Mouse (Mus musculus): ENCODE measurements around the gene Atp6v1e2. TPM values are rescaled to one million over a fixed set of nuclear protein-coding genes. Genes with fewer than 3 reads are reported as not detected.

The Atp6v1e2 gene
- polyA plus RNA-seq, 1 experiment: not detected

- no peak overlapping the region for H3K4me3 ChIP-seq (replicated peaks)
Observed at GRCm38 (mm10) chr17:86908316-86908715, 39.4 kb downstream of the Atp6v1e2 start.

GRCm38 (mm10) chr17:86907092-86907491 lies 40.6 kb downstream of the Atp6v1e2 start:
- Histone ChIP-seq H3K36me3 (replicated peaks; ENCODE audit: low read length) (no peaks in the 10 kb centered on the region), H3K4me3 (replicated peaks) (no peak overlapping the region), H3K27me3 (replicated peaks) (peaks cover 78% of the 10 kb centered on the region), H3K9me3 (no peaks in the 10 kb centered on the region), H3K4me1 (peaks cover 24% of the 10 kb centered on the region)
- no peak for TF ChIP-seq GATA1 (IDR thresholded peaks at IDR 0.05; ENCODE audit: borderline replicate concordance, low read length)
- TF ChIP-seq FLI1 (IDR thresholded peaks at IDR 0.05; ENCODE audit: low read length): no peak

More at GRCm38 (mm10) chr17:86908316-86908715, 39.4 kb downstream of the Atp6v1e2 start:
- H3K9me3 ChIP-seq: no peaks in the 10 kb centered on the region
- TF ChIP-seq FLI1 (IDR thresholded peaks at IDR 0.05; ENCODE audit: low read length): no peak
- peaks cover 69% of the 10 kb centered on the region for H3K27me3 ChIP-seq (replicated peaks)
- no peaks in the 10 kb centered on the region for H3K36me3 ChIP-seq (replicated peaks; ENCODE audit: low read length)
- peaks cover 30% of the 10 kb centered on the region for H3K4me1 ChIP-seq

- peaks cover 73% of the 10 kb centered on the region for H3K27me3 ChIP-seq (replicated peaks)
- H3K36me3 ChIP-seq (replicated peaks; ENCODE audit: low read length): no peaks in the 10 kb centered on the region
- no peaks in the 10 kb centered on the region for H3K9me3 ChIP-seq
- H3K4me3 ChIP-seq (replicated peaks): no peak overlapping the region
- TF ChIP-seq GATA1 (IDR thresholded peaks at IDR 0.05; ENCODE audit: borderline replicate concordance, low read length): no peak
- no peak for TF ChIP-seq FLI1 (IDR thresholded peaks at IDR 0.05; ENCODE audit: low read length)
- H3K4me1 ChIP-seq: peaks cover 24% of the 10 kb centered on the region
Observed at GRCm38 (mm10) chr17:86906601-86907000, 41.1 kb downstream of the Atp6v1e2 start.

- H3K4me1 ChIP-seq: peaks cover 24% of the 10 kb centered on the region
- H3K36me3 ChIP-seq (replicated peaks; ENCODE audit: low read length): no peaks in the 10 kb centered on the region
- H3K4me3 ChIP-seq (replicated peaks): no peak overlapping the region
- TF ChIP-seq FLI1 (IDR thresholded peaks at IDR 0.05; ENCODE audit: low read length) (no peak), GATA1 (IDR thresholded peaks at IDR 0.05; ENCODE audit: borderline replicate concordance, low read length) (no peak)
- H3K9me3 ChIP-seq: no peaks in the 10 kb centered on the region
- H3K27me3 ChIP-seq (replicated peaks): peaks cover 68% of the 10 kb centered on the region
Observed at GRCm38 (mm10) chr17:86906136-86906461, 41.6 kb downstream of the Atp6v1e2 start.

GRCm38 (mm10) chr17:86905297-86906135 lies 42.2 kb downstream of the Atp6v1e2 start:
- TF ChIP-seq GATA1 (IDR thresholded peaks at IDR 0.05; ENCODE audit: borderline replicate concordance, low read length) (no peak), FLI1 (IDR thresholded peaks at IDR 0.05; ENCODE audit: low read length) (no peak)
- Histone ChIP-seq H3K36me3 (replicated peaks; ENCODE audit: low read length) (no peaks in the 10 kb centered on the region), H3K27me3 (replicated peaks) (peaks cover 71% of the 10 kb centered on the region), H3K4me1 (peaks cover 24% of the 10 kb centered on the region), H3K4me3 (replicated peaks) (no peak overlapping the region), H3K9me3 (no peaks in the 10 kb centered on the region)

- TF ChIP-seq FLI1 (IDR thresholded peaks at IDR 0.05; ENCODE audit: low read length) (no peak), GATA1 (IDR thresholded peaks at IDR 0.05; ENCODE audit: borderline replicate concordance, low read length) (no peak)
- Histone ChIP-seq H3K36me3 (replicated peaks; ENCODE audit: low read length) (no peaks in the 10 kb centered on the region), H3K9me3 (no peaks in the 10 kb centered on the region), H3K4me1 (peaks cover 24% of the 10 kb centered on the region), H3K27me3 (replicated peaks) (peaks cover 69% of the 10 kb centered on the region), H3K4me3 (replicated peaks) (peak overlapping the region; percentile 83)
Observed at GRCm38 (mm10) chr17:86904206-86904605, 43.5 kb downstream of the Atp6v1e2 start.

GRCm38 (mm10) chr17:86903596-86903995 lies 44.1 kb downstream of the Atp6v1e2 start:
- Histone ChIP-seq H3K4me1 (peaks cover 24% of the 10 kb centered on the region), H3K27me3 (replicated peaks) (peaks cover 67% of the 10 kb centered on the region), H3K9me3 (no peaks in the 10 kb centered on the region), H3K36me3 (replicated peaks; ENCODE audit: low read length) (no peaks in the 10 kb centered on the region), H3K4me3 (replicated peaks) (no peak overlapping the region)
- TF ChIP-seq GATA1 (IDR thresholded peaks at IDR 0.05; ENCODE audit: borderline replicate concordance, low read length) (no peak), FLI1 (IDR thresholded peaks at IDR 0.05; ENCODE audit: low read length) (no peak)

- H3K9me3 ChIP-seq: no peaks in the 10 kb centered on the region
- H3K36me3 ChIP-seq (replicated peaks; ENCODE audit: low read length): no peaks in the 10 kb centered on the region
- H3K4me3 ChIP-seq (replicated peaks): no peak overlapping the region
- H3K27me3 ChIP-seq (replicated peaks): peaks cover 61% of the 10 kb centered on the region
- peaks cover 24% of the 10 kb centered on the region for H3K4me1 ChIP-seq
- TF ChIP-seq GATA1 (IDR thresholded peaks at IDR 0.05; ENCODE audit: borderline replicate concordance, low read length): no peak
Observed at GRCm38 (mm10) chr17:86902399-86903067, 45.2 kb downstream of the Atp6v1e2 start.

- H3K9me3 ChIP-seq: no peaks in the 10 kb centered on the region
- peaks cover 16% of the 10 kb centered on the region for H3K4me1 ChIP-seq
- H3K4me3 ChIP-seq (replicated peaks): no peak overlapping the region
- no peaks in the 10 kb centered on the region for H3K36me3 ChIP-seq (replicated peaks; ENCODE audit: low read length)
- TF ChIP-seq GATA1 (IDR thresholded peaks at IDR 0.05; ENCODE audit: borderline replicate concordance, low read length) (no peak), FLI1 (IDR thresholded peaks at IDR 0.05; ENCODE audit: low read length) (no peak)
- peaks cover 47% of the 10 kb centered on the region for H3K27me3 ChIP-seq (replicated peaks)
Observed at GRCm38 (mm10) chr17:86900564-86900963, 47.1 kb downstream of the Atp6v1e2 start.

GRCm38 (mm10) chr17:86899821-86900220 lies 47.9 kb downstream of the Atp6v1e2 start:
- H3K36me3 ChIP-seq (replicated peaks; ENCODE audit: low read length): no peaks in the 10 kb centered on the region
- H3K9me3 ChIP-seq: no peaks in the 10 kb centered on the region
- TF ChIP-seq FLI1 (IDR thresholded peaks at IDR 0.05; ENCODE audit: low read length): no peak
- no peak for TF ChIP-seq GATA1 (IDR thresholded peaks at IDR 0.05; ENCODE audit: borderline replicate concordance, low read length)
- peaks cover 42% of the 10 kb centered on the region for H3K27me3 ChIP-seq (replicated peaks)
- H3K4me1 ChIP-seq: peaks cover 18% of the 10 kb centered on the region
- no peak overlapping the region for H3K4me3 ChIP-seq (replicated peaks)

Measured in megakaryocyte, embryonic 14.5 days (primary cell).